Mouse (Mus musculus) macrophage (primary cell): ENCODE measurements around the gene E130114P18Rik. TPM values are rescaled to one million over a fixed set of nuclear protein-coding genes. Genes with fewer than 3 reads are reported as not detected.

ENCODE experiments used
- H3K27ac ChIP-seq: fragments of 350-480 bp; formaldehyde crosslinking; 2 replicates; pipeline ENCODE4 v1.9.0; 2021
- H3K36me3 ChIP-seq: fragments of 350-480 bp; formaldehyde crosslinking; 2 replicates; pipeline ENCODE4 v1.9.0; 2021; ENCODE audit errors: inconsistent target
- H3K4me3 ChIP-seq: fragments of 350-480 bp; formaldehyde crosslinking; 2 replicates; pipeline ENCODE4 v1.9.0; 2021; ENCODE audit errors: inconsistent target
- H3K79me2 ChIP-seq: fragments of 350-480 bp; formaldehyde crosslinking; 2 replicates; pipeline ENCODE4 v1.9.0; 2021; ENCODE audit errors: inconsistent target
- WGBS: methylation state at CpG from one replicate; pipeline ENCODE4 v1.1.7; 2026; ENCODE audit warnings: inconsistent platforms; ENCODE audit not compliant: missing documents; 5-methylcytosine and 5-hydroxymethylcytosine counted together
- polyA plus RNA-seq: library from polyadenylated mRNA; stranded (reverse); fragments of 250-400 nt; gene quantifications from 3 replicates; pipeline ENCODE4 v1.2.4, GENCODE M21; 2018; ENCODE audit warnings: inconsistent platforms

E130114P18Rik gene
- polyA plus RNA-seq, 1 experiment from 2014 or later = not detected

DNA sequence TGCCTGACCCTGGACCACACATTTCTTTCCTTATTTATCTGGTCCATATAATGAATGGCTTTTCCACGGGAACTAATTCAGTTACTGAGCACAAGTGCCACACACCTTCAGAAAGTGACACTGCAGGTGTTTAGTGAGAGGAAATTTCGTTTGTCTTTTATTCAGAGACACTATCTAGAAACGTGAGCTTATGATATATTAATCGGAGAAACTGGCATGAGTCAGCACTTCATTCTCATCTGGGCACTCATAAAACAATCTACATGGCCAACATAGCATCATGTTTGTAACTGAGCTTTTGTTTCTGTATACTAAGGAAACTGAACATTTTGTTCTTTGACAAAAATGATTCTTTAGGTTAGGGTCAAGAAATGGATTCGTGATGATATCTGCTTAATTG is 35.2 kb upstream of the E130114P18Rik start:
- no peak overlapping the region for H3K27ac ChIP-seq
- H3K4me3 ChIP-seq = no peak overlapping the region
- H3K79me2 ChIP-seq = no peaks in the 10 kb centered on the region
- WGBS = 90% methylated on average over 5 of the region's 5 CpGs
- H3K36me3 ChIP-seq = no peaks in the 10 kb centered on the region

DNA sequence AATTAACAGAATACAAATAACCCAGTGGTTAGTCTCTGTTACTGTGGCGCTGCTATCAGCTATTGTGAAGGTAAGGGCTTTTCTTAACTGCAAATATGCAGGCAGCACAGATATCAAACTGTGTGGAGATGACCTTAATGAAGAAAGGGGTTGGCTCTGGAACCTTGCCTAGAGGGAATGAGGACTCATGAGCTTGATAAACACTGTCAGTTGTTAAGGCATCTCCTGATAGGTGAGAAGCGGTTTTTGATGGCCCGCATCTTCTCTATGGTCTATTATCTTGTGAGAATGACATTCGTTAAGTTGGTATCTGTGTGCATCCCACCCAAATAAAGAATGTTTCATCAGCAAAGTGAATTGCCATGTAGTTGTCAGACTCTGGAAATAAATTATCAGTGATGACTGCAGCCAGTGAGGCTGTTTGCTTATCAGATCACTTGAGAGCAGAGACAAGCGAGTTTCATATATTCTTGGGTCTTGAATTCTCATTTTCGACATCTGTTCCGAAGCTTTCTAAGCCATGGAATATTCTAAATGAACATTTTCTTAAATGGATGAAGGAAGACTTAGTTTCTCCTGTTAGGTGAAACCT is 32.6 kb upstream of the E130114P18Rik start:
- no peak overlapping the region for H3K27ac ChIP-seq
- 97% methylated on average over 7 of the region's 7 CpGs for WGBS

DNA sequence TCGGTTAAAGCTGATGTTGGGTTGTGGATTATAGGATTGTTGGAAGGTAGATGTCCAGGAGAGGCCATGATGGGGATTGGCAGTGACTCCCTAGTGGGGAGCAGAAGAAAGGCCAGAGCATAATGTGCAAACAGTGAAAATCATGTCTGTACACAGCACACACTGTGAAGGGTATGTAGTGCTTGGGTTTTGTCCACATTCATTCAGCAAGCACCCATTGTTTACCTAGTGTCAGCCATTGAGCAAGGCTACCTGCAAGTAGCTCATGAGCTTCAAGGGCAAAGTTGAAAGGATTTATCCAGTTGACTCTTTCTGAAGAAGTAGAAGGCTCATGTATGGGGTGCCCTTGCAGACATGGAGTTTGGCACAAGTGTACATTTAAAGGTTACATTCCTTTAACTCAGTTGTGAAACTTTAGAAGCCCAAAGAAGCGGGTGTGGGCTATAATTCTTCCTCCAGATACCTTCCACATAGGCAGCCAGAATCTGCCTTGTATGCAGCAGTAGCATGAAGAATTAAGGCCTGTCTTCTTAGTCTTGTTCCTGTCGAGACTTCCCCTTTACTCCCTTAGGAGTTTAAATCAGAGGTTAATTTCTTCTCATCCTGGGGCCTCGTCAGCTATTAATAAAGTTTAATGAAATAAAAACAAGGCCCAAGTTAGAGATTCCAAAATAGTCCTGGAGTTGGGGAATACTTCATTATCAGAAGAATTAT is 31.9 kb upstream of the E130114P18Rik start:
- WGBS = 82% methylated on average over 4 of the region's 4 CpGs
- no peak overlapping the region for H3K4me3 ChIP-seq
- H3K27ac ChIP-seq = no peak overlapping the region
- H3K79me2 ChIP-seq = no peaks in the 10 kb centered on the region
- H3K36me3 ChIP-seq = no peaks in the 10 kb centered on the region

More for the DNA sequence above, 32.6 kb upstream of the E130114P18Rik start:
- Histone ChIP-seq H3K4me3 (no peak overlapping the region), H3K36me3 (no peaks in the 10 kb centered on the region), H3K79me2 (no peaks in the 10 kb centered on the region)

DNA sequence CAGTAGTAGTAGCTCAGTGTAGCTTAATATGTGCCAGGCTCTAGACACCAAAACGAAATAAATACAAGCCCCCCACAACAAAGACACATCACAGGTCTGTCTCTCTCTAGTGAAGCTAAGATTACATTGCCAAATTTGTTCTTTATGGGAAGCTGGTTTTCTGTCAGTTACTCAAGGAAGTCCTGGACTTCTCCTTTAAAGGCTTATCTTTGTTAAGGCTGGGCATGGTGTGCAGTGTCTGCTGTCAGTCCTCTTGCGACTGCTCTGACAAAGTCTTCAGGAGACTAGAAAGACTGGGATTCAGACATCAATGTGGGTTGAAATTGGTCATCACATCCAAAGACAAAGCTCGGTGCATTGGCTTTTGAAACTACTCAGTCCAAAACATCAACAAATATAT is 31.0 kb upstream of the E130114P18Rik start:
- no peak overlapping the region for H3K27ac ChIP-seq
- H3K4me3 ChIP-seq = no peak overlapping the region
- H3K36me3 ChIP-seq = no peaks in the 10 kb centered on the region
- no peaks in the 10 kb centered on the region for H3K79me2 ChIP-seq
- 65% methylated on average over 3 of the region's 3 CpGs for WGBS

DNA sequence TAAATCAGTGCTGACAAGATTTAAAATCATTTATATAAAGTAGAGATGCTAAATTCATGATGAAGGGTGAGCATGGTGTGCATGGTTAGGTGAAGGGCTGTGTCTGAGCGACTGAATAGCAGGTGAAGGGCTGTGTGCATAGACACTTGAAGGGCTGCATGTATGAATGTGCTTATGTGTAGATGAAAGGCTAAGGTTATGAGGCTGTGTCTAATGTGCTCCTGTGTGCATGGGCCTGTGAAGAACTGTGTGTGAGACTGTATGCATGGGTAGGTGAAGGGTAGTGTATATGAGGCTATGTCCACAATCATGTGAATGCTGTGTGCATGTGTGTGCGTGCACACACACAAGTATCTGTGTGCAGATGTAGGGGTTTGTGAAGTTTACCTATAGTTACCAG is 29.0 kb upstream of the E130114P18Rik start:
- Histone ChIP-seq H3K27ac (no peak overlapping the region), H3K79me2 (no peaks in the 10 kb centered on the region), H3K36me3 (no peaks in the 10 kb centered on the region), H3K4me3 (no peak overlapping the region)
- WGBS = 96% methylated on average over 2 of the region's 2 CpGs

DNA sequence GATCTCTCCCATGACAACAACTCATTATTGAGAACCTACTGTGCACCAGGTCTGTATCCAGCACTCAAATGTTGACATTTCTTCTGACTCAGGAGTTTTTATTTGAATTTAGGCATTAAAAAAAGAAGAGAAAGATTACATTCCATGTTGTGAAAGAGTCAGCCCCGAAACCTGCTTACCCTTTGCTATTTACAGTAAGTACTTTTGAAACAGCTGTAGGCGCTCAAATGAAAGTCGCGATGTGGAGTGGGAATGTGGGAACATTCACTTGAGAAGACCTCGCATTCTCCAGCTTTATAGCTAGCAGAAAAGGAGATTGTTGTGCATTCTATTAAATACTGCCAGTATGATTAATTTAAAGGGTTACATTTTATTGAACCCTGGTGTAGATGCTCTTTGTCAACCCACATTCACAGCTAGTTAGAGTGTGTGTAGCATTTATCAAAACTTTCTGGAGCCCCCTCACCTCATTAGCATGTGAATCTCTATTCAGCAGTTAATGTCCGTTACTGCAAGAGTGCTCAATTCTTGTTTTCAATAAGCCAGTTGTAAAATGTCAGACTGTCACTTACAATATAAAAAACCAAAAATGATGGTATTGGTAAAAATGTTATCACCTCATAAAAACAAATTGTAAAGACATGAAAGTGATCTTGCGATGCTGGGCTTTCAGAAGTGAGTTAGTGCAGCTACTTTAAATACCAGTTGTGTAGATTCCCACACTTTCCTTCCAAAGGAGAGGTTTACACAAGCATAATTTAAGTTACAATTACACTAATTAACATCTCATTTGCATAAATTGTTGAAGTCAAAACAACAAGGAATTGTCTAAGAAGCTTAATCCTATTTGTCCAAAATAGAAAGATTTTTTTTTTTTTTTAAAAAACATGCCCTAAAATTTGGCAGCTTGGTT is 28.3 kb upstream of the E130114P18Rik start:
- no peaks in the 10 kb centered on the region for H3K36me3 ChIP-seq
- H3K4me3 ChIP-seq = no peak overlapping the region
- 90% methylated on average over 7 of the region's 7 CpGs for WGBS
- no peak overlapping the region for H3K27ac ChIP-seq
- no peaks in the 10 kb centered on the region for H3K79me2 ChIP-seq

DNA sequence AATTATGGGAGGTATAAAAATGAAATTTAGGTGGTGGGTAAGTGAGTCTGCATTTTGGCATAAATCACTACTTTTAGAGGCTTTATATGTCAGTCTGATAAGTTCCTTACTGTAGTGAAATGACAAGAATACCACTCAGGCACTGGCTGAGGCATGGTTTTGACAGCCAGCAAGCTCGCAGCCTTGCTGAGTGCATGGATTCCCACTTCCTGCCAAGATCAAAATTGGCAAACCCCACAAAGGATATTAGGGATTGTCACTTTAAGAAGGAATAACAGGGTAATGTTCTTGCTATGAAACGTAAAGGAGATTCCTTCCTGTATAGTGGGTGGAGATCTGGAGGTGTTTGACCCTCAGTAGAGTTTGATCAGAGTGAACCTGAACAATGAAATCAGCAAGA is 27.4 kb upstream of the E130114P18Rik start:
- Histone ChIP-seq H3K79me2 (no peaks in the 10 kb centered on the region), H3K4me3 (no peak overlapping the region), H3K27ac (no peak overlapping the region), H3K36me3 (no peaks in the 10 kb centered on the region)
- 63% methylated on average over 2 of the region's 2 CpGs for WGBS

DNA sequence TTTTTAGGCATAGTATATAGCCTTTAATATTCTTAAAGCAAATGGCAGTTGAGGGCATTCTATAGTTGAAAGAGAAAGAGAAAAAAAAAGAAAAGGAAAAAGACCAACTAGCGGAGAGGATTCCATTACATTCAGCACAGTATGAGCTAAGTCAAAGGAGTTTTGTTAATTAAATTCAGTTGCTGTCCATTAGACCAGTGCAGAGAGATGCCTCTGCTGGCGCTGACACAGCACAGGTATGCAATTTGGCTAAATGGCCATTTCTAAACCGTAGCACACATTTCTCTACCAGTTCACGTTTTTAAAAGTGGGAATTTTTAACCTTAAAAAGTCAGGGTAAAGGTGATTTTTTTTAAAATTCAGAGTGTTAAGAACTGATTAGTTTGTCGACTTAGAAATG is 26.8 kb upstream of the E130114P18Rik start:
- 96% methylated on average over 5 of the region's 5 CpGs for WGBS

DNA sequence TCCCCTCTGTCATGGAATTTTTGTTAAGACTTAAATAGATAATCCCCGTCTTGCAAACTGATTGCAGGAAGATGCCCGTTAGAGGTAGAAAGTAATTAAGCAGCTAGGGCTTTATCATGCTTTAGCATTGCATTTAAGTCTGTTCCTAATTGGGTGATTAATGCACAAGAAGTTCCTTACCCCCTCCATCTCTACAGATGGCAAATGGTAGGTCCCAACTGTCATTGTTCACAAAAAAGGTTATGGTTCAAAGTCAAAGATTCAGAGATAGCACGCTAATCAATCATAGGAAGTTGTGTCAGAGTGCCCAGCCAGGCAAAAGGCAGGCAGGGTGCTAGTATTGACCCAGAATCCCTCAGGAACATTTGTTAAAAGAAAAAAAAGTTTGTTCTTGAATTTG is 25.9 kb upstream of the E130114P18Rik start:
- Histone ChIP-seq H3K4me3 (no peak overlapping the region), H3K79me2 (no peaks in the 10 kb centered on the region), H3K36me3 (no peaks in the 10 kb centered on the region), H3K27ac (no peak overlapping the region)
- 98% methylated on average over 3 of the region's 3 CpGs for WGBS

More for the DNA sequence above, 26.8 kb upstream of the E130114P18Rik start:
- no peaks in the 10 kb centered on the region for H3K79me2 ChIP-seq
- H3K4me3 ChIP-seq = no peak overlapping the region
- no peaks in the 10 kb centered on the region for H3K36me3 ChIP-seq
- no peak overlapping the region for H3K27ac ChIP-seq

DNA sequence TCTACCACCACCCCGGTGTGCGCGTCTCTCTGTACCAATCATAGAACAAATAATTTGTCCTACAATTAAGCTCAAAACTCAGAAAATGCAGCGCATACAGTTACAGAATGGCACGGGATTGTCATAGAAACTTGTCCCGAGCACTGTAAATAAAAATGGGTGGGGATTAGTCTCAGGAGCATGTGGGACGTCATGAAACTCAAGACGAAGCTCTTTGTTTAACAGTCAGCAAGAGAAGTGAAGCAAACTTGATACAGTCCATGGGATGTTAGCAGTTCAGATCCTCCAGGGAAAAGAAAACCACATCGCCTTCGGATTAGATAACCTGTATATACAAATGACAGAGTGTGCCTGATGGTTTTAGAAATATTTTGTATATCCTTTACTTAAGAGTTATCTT is 18.6 kb upstream of the E130114P18Rik start:
- H3K79me2 ChIP-seq = no peaks in the 10 kb centered on the region
- H3K36me3 ChIP-seq = no peaks in the 10 kb centered on the region
- H3K27ac ChIP-seq = no peak overlapping the region
- no peak overlapping the region for H3K4me3 ChIP-seq
- 86% methylated on average over 10 of the region's 10 CpGs for WGBS

DNA sequence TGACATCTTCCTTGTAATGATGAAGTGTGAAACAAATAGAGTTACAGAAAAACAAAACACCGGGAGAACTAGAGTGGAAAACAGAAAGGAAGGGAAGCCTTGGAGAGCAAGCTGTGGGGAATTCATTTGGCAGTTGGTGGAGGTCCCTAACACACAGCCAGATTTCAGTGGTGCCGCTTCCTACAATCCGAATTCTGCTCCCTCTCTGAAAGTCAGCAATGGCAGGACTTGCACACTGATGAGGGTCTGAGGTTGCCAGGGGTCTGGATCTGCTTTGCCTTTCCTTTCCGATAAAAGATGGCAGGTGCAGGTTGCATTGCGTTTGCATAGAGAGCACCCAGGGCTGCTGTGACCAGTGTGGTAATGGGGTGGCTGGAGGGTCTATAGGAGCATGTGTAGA is 18.1 kb upstream of the E130114P18Rik start:
- H3K36me3 ChIP-seq = no peaks in the 10 kb centered on the region
- no peak overlapping the region for H3K4me3 ChIP-seq
- no peak overlapping the region for H3K27ac ChIP-seq
- WGBS = 94% methylated on average over 5 of the region's 5 CpGs
- no peaks in the 10 kb centered on the region for H3K79me2 ChIP-seq

DNA sequence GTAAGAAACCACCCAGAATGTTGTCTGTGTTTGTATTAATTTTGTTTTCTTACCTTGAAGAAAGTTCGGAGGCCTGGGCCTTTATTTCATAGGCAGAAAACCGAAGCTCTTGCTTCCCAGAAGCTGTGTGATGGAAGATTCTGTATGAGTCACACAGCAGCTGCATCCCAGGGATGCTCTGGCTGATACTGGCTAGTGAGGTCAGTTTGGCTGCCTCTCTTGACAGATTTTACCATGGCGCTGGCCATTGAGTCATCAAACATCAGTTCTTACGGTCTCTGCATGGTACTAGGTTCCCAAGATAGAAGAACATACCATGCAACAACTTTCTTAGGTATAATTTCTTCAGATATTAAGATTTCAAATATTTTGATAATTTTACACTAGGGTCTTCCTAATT is 17.0 kb upstream of the E130114P18Rik start:
- 89% methylated on average over 4 of the region's 4 CpGs for WGBS
- Histone ChIP-seq H3K36me3 (no peaks in the 10 kb centered on the region), H3K4me3 (no peak overlapping the region), H3K27ac (no peak overlapping the region), H3K79me2 (no peaks in the 10 kb centered on the region)

DNA sequence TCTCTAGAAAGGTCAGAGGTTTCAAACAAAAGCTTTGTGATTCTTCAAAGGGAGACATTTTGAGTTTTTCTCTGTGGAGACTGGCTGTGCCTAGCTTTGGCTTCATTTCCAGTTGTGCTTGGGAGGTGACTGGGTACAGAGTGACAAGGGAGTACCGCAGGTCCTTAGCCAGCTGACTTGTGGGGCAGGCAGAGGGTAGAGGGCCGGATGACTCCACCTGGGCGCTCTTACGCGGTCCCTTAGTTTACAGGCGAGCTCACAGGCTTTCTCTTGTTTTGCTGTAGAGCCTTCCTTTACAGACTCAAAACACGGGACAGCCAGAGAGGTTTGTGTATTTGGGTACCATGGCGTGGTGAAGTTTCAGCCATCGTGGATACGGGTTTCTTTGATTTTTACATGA is 16.1 kb upstream of the E130114P18Rik start:
- H3K36me3 ChIP-seq = no peaks in the 10 kb centered on the region

DNA sequence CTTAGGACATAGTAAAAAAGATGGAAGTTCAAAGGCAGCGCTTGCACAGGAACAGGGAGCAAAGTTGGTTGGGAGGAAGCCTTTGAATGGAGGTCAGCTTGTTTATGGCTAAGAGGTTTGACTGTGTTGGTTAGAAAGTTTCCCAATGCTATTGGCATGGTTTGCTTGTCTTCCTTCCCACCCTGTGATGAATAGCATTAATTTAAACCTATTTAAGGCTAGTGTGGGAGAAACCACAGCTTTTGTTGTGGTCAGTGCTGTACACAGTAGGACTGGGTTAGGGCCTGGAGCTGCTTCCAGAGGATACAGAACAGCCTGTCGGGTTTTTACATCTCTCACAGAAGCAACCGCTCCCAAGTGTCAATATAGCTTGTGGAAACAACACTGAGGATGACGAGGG is 10.7 kb upstream of the E130114P18Rik start:
- H3K4me3 ChIP-seq = no peak overlapping the region
- H3K36me3 ChIP-seq = no peaks in the 10 kb centered on the region
- no peaks in the 10 kb centered on the region for H3K79me2 ChIP-seq
- WGBS = 83% methylated on average over 4 of the region's 4 CpGs
- no peak overlapping the region for H3K27ac ChIP-seq

More for the DNA sequence above, 16.1 kb upstream of the E130114P18Rik start:
- H3K79me2 ChIP-seq = no peaks in the 10 kb centered on the region
- WGBS = 98% methylated on average over 10 of the region's 10 CpGs
- H3K4me3 ChIP-seq = no peak overlapping the region
- H3K27ac ChIP-seq = no peak overlapping the region

DNA sequence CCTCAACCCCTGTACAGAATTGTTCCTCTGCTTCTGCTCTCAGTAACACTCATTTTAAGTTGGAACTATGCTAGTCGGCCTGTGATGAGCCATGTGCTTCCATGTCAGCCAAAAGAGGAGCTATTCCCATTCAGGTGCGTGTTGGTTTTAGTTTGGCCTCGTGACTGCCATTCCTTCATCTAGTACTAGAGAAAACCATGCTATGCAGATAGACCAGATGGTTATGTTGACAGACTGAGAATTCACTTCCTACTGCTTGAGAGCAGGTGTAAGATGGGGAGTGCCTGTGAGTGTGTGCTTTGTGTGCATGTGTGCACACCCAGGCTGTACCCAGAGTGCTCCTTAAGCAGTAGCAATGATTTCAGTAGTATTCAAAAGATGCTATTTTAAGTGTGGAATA is 9.6 kb upstream of the E130114P18Rik start:
- no peaks in the 10 kb centered on the region for H3K79me2 ChIP-seq
- no peak overlapping the region for H3K27ac ChIP-seq
- H3K4me3 ChIP-seq = no peak overlapping the region
- H3K36me3 ChIP-seq = no peaks in the 10 kb centered on the region
- 93% methylated on average over 3 of the region's 3 CpGs for WGBS
